Mouse (Mus musculus): Measurements from ENCODE around the gene Gatd1. TPM values are rescaled to one million over a fixed set of nuclear protein-coding genes. Genes with fewer than 3 reads are reported as not detected.

The Gatd1 gene
- 23.8 and 48.4 TPM in 2 replicates for polyA plus RNA-seq (2012; rRNA removed)

DNA sequence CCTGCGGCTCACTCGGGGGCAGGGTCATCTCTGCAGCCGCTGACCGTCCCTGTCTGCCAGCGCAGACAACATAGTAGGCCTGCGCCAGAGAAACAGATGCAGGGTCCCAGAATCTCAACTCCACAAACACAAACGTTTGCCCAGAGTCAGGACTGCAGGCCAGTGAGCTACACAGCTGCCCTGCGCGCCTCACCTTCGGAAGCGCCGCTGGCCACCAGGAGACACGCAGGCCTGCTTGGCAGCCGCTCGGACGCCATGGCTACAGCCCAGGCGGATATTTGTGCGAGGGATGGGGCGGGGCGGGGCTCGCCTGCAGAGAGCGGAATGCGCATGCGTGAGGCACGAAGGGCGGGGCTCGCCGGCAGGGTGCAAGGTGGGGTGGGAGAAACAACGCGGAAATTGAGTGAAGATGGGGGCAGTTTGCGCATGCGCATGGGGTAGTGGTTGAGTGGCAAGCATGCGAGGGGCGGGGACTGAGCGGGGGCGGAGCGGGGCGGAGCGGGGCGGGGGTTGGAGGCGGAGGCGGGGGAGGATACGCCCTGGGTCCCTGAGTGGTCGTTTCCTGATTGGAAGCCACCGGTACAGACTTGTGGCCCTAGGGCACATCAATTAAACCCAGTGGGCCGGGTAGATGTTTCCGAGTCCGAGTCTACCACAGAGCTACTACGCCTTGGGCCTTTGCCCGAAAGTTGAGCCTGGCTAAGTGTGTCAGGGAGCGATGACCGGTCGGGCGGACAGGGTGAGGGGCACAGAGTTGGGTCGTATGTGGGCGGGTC is at the start of gene Gatd1:
Gene Gatd1 (minus strand): TSS at position 328 of the 776 bp plus-strand sequence.
- Histone ChIP-seq H3K36me3 (ENCODE audit: control insufficient read depth, insufficient read depth, low read length) (peaks cover 5% of the 10 kb centered on the region), H3K4me1 (ENCODE audit: control insufficient read depth, insufficient read depth, insufficient read length, low read length) (peaks cover 18% of the 10 kb centered on the region), H3K27me3 (ENCODE audit: control insufficient read depth, insufficient read depth, low read length) (no peaks in the 10 kb centered on the region), H3K27ac (ENCODE audit: insufficient read depth, low read depth, low read length) (peak within 1 kb of the TSS; percentile 96), H3K4me3 (ENCODE audit: low read depth, low read length) (peak within 1 kb of the TSS; percentile 92)
- 1% methylated on average over 56 of the region's 56 CpGs for WGBS
- TF ChIP-seq CTCF (IDR thresholded peaks at IDR 0.05; ENCODE audit: extremely low read depth, insufficient read length, insufficient replicate concordance, low read depth, low read length) (no peak), POLR2A (IDR thresholded peaks at IDR 0.05; ENCODE audit: low read depth, low read length) (peak; percentile 86)

DNA sequence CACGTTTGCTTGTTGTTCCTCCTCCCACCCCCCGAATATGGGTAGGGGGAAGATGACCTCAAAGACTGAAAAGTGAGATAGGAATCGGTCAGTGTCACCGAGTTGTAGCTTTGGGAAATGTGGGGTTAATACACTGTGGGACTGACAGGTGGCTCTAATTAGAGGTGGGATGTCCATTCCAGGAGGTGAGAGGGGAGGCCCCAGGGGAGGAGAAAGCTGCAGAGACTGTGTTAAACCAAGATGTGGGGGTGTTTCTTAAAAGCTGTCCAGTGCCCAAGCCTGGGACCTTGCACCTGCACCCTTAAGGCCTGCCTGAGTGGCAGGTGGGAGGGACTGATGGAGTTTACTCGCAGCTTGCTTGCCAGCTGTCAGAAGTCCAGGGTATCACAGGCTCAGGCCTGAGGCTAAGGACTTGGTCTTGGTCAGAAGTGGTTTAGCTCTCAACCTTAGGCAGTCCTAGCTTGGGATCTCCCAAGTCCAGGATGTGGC is 48.4 kb upstream of the Gatd1 start:
- no peak for TF ChIP-seq POLR2A (IDR thresholded peaks at IDR 0.05; ENCODE audit: low read depth, low read length)
- TF ChIP-seq CTCF (IDR thresholded peaks at IDR 0.05; ENCODE audit: extremely low read depth, insufficient read length, insufficient replicate concordance, low read depth, low read length) = no peak
- Histone ChIP-seq H3K36me3 (ENCODE audit: control insufficient read depth, insufficient read depth, low read length) (peaks cover 26% of the 10 kb centered on the region), H3K4me1 (ENCODE audit: control insufficient read depth, insufficient read depth, insufficient read length, low read length) (peaks cover 41% of the 10 kb centered on the region), H3K27ac (ENCODE audit: insufficient read depth, low read depth, low read length) (peak overlapping the region; percentile 45), H3K27me3 (ENCODE audit: control insufficient read depth, insufficient read depth, low read length) (no peaks in the 10 kb centered on the region), H3K4me3 (ENCODE audit: low read depth, low read length) (peak overlapping the region; percentile 68)
- 7% methylated on average over 5 of the region's 5 CpGs for WGBS

DNA sequence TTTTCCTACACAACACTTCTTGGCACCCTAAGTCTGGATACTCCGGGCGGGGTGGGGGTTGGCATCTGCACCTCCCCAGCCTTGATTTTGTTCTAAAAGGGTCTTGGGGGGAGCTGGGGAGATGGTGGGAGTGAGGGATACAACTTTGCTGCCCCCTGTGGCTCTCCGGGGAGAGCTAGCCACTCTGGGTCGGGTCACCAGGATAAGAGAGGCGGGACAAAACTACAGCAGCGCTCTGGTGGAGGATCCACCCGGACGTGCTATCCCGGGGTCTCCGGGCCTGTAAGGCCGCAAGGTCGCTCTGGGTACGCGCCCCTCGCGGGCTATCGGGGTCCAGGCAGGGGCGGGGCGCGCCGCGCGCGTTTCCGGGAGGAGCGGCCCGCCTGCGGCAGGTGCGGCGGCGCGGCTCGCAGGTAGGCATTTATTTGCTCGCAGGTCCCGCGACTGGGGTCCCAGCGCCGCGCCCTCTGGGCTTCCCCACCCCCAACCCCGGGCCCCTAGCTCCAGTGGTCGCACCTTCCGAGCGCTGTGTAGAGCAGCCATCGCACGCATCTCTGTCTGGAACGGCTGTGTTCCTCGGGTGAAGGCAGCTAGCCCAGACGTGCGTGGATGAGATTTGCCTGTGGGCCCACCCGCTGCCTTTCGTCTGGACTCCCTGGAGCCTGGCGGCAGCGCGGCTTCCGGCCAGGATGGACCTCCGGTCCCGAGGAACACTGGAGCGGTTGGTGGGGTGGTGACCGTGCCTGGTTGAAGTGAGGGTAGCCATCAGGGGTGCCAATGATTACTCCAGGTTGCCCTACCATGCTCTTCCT is 47.8 kb upstream of the Gatd1 start:
- peak overlapping the region; percentile 63 for H3K27ac ChIP-seq (ENCODE audit: insufficient read depth, low read depth, low read length)
- H3K27me3 ChIP-seq (ENCODE audit: control insufficient read depth, insufficient read depth, low read length) = no peaks in the 10 kb centered on the region
- WGBS = 1% methylated on average over 59 of the region's 59 CpGs
- peaks cover 30% of the 10 kb centered on the region for H3K36me3 ChIP-seq (ENCODE audit: control insufficient read depth, insufficient read depth, low read length)
- H3K4me1 ChIP-seq (ENCODE audit: control insufficient read depth, insufficient read depth, insufficient read length, low read length) = peaks cover 44% of the 10 kb centered on the region
- H3K4me3 ChIP-seq (ENCODE audit: low read depth, low read length) = peak overlapping the region; percentile 68
- TF ChIP-seq POLR2A (IDR thresholded peaks at IDR 0.05; ENCODE audit: low read depth, low read length) (no peak), CTCF (IDR thresholded peaks at IDR 0.05; ENCODE audit: extremely low read depth, insufficient read length, insufficient replicate concordance, low read depth, low read length) (peak; percentile 49; the same call in 1 of the 2 replicates)

GRCm38 (mm10) chr7:141460391-141461113 is 46.6 kb upstream of the Gatd1 start, which contains the start of gene Cracr2b:
Gene Cracr2b, plus strand, starts transcription at chr7:141461094.
- Histone ChIP-seq H3K4me3 (ENCODE audit: low read depth, low read length) (peak within 1 kb of the TSS; percentile 68), H3K4me1 (ENCODE audit: control insufficient read depth, insufficient read depth, insufficient read length, low read length) (peaks cover 46% of the 10 kb centered on the region), H3K27me3 (ENCODE audit: control insufficient read depth, insufficient read depth, low read length) (no peaks in the 10 kb centered on the region), H3K27ac (ENCODE audit: insufficient read depth, low read depth, low read length) (peak within 1 kb of the TSS; percentile 63), H3K36me3 (ENCODE audit: control insufficient read depth, insufficient read depth, low read length) (peaks cover 30% of the 10 kb centered on the region)
- WGBS = 26% methylated on average over 15 of the region's 15 CpGs
- TF ChIP-seq CTCF (IDR thresholded peaks at IDR 0.05; ENCODE audit: extremely low read depth, insufficient read length, insufficient replicate concordance, low read depth, low read length) = no peak
- TF ChIP-seq POLR2A (IDR thresholded peaks at IDR 0.05; ENCODE audit: low read depth, low read length) = no peak

DNA sequence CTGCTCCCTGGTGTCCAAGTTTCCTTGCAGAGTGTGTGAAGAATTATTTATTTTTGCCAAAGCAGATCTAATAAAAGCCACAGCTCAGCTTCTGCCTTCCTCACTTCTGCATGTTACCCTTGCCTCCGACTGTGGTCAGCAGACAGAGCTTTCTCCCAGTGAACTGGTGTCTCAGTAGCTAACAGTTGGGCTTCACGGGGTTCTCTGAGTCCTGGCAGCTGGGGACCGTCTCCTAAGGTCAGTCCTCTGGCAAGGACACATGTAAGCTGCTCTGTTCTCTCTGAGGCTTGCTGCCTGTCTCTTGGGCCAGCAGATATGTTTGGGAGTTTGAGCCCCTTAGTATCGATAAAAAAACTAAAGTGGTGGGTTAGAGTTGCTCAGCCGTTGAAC is 46.1 kb upstream of the Gatd1 start:
- Histone ChIP-seq H3K27ac (ENCODE audit: insufficient read depth, low read depth, low read length) (0 out of 2 replicates have a peak overlapping the region, but pooled peaks have one; percentile 17), H3K4me1 (ENCODE audit: control insufficient read depth, insufficient read depth, insufficient read length, low read length) (peaks cover 42% of the 10 kb centered on the region), H3K36me3 (ENCODE audit: control insufficient read depth, insufficient read depth, low read length) (peaks cover 30% of the 10 kb centered on the region), H3K27me3 (ENCODE audit: control insufficient read depth, insufficient read depth, low read length) (no peaks in the 10 kb centered on the region), H3K4me3 (ENCODE audit: low read depth, low read length) (no peak overlapping the region)
- TF ChIP-seq CTCF (IDR thresholded peaks at IDR 0.05; ENCODE audit: extremely low read depth, insufficient read length, insufficient replicate concordance, low read depth, low read length) = no peak
- no peak for TF ChIP-seq POLR2A (IDR thresholded peaks at IDR 0.05; ENCODE audit: low read depth, low read length)
- WGBS = 40% methylated on average over 5 of the region's 5 CpGs

GRCm38 (mm10) chr7:141459301-141459711 is 45.4 kb upstream of the Gatd1 start:
- H3K36me3 ChIP-seq (ENCODE audit: control insufficient read depth, insufficient read depth, low read length) = peaks cover 30% of the 10 kb centered on the region
- no peaks in the 10 kb centered on the region for H3K27me3 ChIP-seq (ENCODE audit: control insufficient read depth, insufficient read depth, low read length)
- H3K4me3 ChIP-seq (ENCODE audit: low read depth, low read length) = no peak overlapping the region
- 92% methylated on average over 17 of the region's 17 CpGs for WGBS
- H3K27ac ChIP-seq (ENCODE audit: insufficient read depth, low read depth, low read length) = no peak overlapping the region
- TF ChIP-seq POLR2A (IDR thresholded peaks at IDR 0.05; ENCODE audit: low read depth, low read length) = no peak
- no peak for TF ChIP-seq CTCF (IDR thresholded peaks at IDR 0.05; ENCODE audit: extremely low read depth, insufficient read length, insufficient replicate concordance, low read depth, low read length)
- H3K4me1 ChIP-seq (ENCODE audit: control insufficient read depth, insufficient read depth, insufficient read length, low read length) = peaks cover 39% of the 10 kb centered on the region
